Mouse (Mus musculus): ENCODE data around the gene Tubgcp5. TPM values are rescaled to one million over a fixed set of nuclear protein-coding genes. Genes with fewer than 3 reads are reported as not detected.

The Tubgcp5 gene
- polyA plus RNA-seq, 1 experiment = 6.9 TPM

DNA sequence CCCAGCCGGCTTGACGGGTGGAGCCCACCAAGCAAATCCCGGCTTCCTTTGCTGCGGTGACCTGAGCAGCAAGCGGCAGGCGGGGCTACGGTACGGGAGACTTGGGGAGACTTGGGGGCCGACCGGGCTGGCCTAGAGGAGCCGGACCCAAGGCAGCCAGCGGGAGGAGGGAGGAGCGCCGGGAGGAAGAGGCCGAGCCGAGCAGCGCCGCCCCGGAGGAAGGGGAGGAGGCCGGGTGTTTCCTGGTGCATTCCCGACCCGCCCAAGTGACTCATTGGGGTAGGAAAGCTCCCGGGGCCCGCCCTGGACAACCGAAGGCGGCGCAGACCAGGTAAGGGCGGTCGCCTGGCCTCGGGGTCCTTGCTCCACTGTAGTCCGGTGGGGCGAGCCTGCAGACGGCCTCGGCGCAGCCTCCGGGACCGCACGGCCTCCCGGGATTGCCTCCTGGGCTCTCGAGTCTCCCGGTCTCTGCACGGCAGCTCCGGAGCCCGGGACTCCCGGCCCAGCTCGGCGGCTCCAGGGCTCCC lies 48.1 kb downstream of the Tubgcp5 start:
- under 1% methylated on average over 46 of the region's 47 CpGs for WGBS
- H3K4me1 ChIP-seq (ENCODE audit: control insufficient read depth, insufficient read depth, low read length) = no peaks in the 10 kb centered on the region; the same call in 1 of the 2 replicates
- peak overlapping the region; percentile 55 for H3K4me3 ChIP-seq (replicated peaks; ENCODE audit: control insufficient read depth, low read depth, low read length)
- peak; percentile 30; the same call in 1 of the 2 replicates for TF ChIP-seq POLR2A (IDR thresholded peaks at IDR 0.05; ENCODE audit: borderline replicate concordance, control insufficient read depth, low read depth, low read length)
- no peak for TF ChIP-seq CTCF (IDR thresholded peaks at IDR 0.05; ENCODE audit: control insufficient read depth, insufficient read depth, low read length)
- H3K27ac ChIP-seq (ENCODE audit: control insufficient read depth, insufficient read depth, low read depth, low read length, poor library complexity) = peak overlapping the region; percentile 7; the same call in 1 of the 2 replicates

DNA sequence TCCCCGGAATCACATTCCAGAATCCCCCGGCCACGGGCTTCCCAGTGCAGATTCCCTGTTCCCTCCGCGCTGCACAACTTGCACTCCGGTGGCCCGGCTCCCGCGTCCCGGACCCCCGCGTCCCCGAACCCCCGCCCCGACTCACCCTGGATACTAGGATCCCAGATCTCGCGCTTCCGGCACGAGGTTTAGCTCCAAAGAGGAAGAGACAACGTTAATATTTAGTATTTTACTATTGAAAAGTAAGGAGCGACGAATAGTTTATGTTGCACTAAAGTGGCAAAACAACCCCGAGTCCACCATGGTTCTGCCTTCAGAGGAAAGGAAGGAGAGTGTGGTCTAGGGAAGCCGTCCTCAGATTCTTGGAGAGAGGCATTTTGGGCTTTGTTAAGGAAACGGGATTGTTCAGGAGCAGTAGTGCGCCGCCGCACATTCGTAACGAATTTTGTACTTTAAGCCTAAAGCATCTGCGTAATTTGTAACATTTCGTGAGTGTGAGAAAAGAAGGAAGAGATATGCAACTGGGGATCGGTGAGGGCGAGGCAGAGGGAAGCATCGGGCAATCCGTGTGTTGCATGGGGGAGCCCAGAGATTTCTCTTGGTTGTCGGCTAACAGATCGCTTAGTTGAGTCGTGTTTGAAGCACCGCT lies 48.7 kb downstream of the Tubgcp5 start:
- under 1% methylated on average over 40 of the region's 40 CpGs for WGBS
- Histone ChIP-seq H3K27ac (ENCODE audit: control insufficient read depth, insufficient read depth, low read depth, low read length, poor library complexity) (peak overlapping the region; percentile 7; the same call in 1 of the 2 replicates), H3K4me1 (ENCODE audit: control insufficient read depth, insufficient read depth, low read length) (no peaks in the 10 kb centered on the region; the same call in 1 of the 2 replicates)

DNA sequence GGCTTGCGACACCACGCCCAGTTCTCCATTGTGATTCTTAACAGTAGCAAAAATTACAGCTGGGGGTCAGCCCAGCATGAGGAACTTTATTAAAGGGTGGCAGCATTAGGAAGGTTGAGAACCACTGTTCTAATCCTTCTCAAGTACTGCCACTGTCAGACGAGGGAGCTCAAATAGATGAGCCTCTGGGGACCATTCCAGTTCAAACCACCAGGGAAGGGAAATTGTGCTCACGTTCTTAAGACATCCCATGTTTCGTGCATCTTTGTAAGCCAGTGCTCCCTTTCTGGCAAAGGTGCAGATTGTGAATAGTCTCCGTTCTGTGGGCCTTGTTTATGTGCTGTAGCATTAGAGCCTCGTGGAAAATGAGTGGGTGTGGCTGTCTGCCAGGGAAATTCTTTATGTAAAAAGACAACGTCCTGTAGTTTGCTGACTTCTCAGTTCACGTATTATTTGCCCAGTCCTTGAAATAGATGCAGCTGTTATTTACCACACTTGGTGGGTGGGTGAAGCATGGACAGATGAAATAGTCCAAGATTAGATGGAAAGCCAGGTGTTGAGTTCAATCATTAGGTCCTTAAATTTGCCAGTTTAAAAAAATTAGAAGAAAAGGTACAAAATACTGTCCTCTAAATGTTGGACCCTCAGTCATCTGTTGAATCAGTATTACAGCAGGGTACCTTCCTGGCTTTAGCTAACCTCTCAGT lies 52.8 kb downstream of the Tubgcp5 start:
- WGBS = 69% methylated on average over 9 of the region's 9 CpGs
- TF ChIP-seq POLR2A (IDR thresholded peaks at IDR 0.05; ENCODE audit: borderline replicate concordance, control insufficient read depth, low read depth, low read length) (no peak), CTCF (IDR thresholded peaks at IDR 0.05; ENCODE audit: control insufficient read depth, insufficient read depth, low read length) (no peak)
- Histone ChIP-seq H3K4me3 (replicated peaks; ENCODE audit: control insufficient read depth, low read depth, low read length) (no peak overlapping the region), H3K27ac (ENCODE audit: control insufficient read depth, insufficient read depth, low read depth, low read length, poor library complexity) (no peak overlapping the region), H3K4me1 (ENCODE audit: control insufficient read depth, insufficient read depth, low read length) (no peaks in the 10 kb centered on the region; the same call in 1 of the 2 replicates)

More for the DNA sequence above, 48.7 kb downstream of the Tubgcp5 start:
- peak overlapping the region; percentile 55 for H3K4me3 ChIP-seq (replicated peaks; ENCODE audit: control insufficient read depth, low read depth, low read length)
- TF ChIP-seq CTCF (IDR thresholded peaks at IDR 0.05; ENCODE audit: control insufficient read depth, insufficient read depth, low read length) (no peak), POLR2A (IDR thresholded peaks at IDR 0.05; ENCODE audit: borderline replicate concordance, control insufficient read depth, low read depth, low read length) (no peak)

DNA sequence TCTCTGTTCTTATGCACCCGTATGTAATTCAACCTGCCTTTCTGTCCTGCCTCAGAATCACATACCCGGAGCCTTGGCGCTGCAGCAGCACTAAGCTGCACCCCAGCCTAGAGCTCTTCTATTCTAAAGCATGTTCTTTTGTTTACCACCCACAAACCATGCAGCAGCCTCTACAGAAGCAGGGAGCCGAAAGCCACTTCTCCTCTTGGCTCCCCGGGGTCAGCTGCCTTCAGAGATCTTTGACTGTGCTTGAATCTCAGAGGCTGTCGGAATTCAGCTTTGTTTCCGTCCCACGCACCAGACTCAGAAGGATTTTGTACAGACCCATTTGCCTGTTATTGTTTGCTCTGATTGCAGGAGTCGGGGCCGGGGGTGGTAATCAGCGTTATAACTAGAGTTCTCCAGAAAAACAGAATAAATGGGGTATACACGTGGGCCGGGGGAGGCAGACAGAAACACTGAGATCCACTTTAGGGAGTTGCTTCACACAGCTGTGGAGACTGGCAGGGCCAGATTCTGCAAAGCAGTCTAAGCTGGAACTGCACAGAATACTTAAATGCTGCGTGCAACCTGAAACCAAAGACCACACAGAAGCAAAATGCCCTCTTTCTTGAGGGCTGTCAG lies 56.1 kb downstream of the Tubgcp5 start:
- H3K4me3 ChIP-seq (replicated peaks; ENCODE audit: control insufficient read depth, low read depth, low read length) = no peak overlapping the region
- H3K4me1 ChIP-seq (ENCODE audit: control insufficient read depth, insufficient read depth, low read length) = no peaks in the 10 kb centered on the region; the same call in 1 of the 2 replicates
- no peak for TF ChIP-seq CTCF (IDR thresholded peaks at IDR 0.05; ENCODE audit: control insufficient read depth, insufficient read depth, low read length)
- no peak for TF ChIP-seq POLR2A (IDR thresholded peaks at IDR 0.05; ENCODE audit: borderline replicate concordance, control insufficient read depth, low read depth, low read length)
- H3K27ac ChIP-seq (ENCODE audit: control insufficient read depth, insufficient read depth, low read depth, low read length, poor library complexity) = no peak overlapping the region
- WGBS = 84% methylated on average over 14 of the region's 14 CpGs

DNA sequence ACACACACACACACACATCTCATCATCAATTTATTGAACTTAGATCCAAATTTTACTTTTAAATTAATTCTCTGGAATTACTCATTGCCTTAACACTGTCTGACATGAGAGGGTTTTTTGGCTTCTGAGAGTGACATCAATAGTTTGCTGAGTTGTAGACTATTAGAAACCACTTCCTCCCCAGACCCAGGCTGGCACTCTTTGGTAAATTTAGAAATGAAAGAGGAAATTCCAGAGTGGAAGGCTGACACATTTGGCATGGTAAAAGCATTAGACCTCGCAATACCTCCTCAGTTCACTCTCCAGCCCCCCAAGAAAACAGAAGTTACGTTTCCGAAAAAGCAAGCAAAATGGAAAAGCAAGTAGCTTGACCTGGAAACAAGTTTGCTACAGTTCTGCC lies 58.8 kb downstream of the Tubgcp5 start:
- H3K4me3 ChIP-seq (replicated peaks; ENCODE audit: control insufficient read depth, low read depth, low read length) = no peak overlapping the region
- H3K4me1 ChIP-seq (ENCODE audit: control insufficient read depth, insufficient read depth, low read length) = peaks cover 2% of the 10 kb centered on the region
- 10% methylated on average over 3 of the region's 3 CpGs for WGBS
- TF ChIP-seq CTCF (IDR thresholded peaks at IDR 0.05; ENCODE audit: control insufficient read depth, insufficient read depth, low read length) = no peak
- TF ChIP-seq POLR2A (IDR thresholded peaks at IDR 0.05; ENCODE audit: borderline replicate concordance, control insufficient read depth, low read depth, low read length) = no peak
- no peak overlapping the region; the same call in 1 of the 2 replicates for H3K27ac ChIP-seq (ENCODE audit: control insufficient read depth, insufficient read depth, low read depth, low read length, poor library complexity)

DNA sequence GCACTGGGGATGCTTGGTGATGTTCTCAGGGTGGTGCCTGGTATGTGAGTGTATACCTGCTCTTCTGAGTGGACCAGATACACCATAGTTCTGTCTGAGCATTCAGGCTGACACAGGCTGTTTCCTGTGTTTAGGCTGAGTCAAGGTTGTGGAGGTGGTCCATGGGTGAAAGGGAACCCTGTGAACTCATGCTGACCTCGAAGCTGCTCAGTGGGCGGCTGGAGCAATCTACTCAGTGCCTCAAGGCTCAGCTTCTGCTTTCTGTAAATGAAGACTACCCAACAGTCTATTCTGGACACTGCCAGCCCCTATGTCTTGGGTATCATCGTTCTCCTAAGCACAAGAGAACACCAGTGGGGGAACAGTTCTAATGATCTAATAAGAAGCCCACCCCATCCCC lies 61.6 kb downstream of the Tubgcp5 start:
- no peak overlapping the region for H3K4me3 ChIP-seq (replicated peaks; ENCODE audit: control insufficient read depth, low read depth, low read length)
- H3K27ac ChIP-seq (ENCODE audit: control insufficient read depth, insufficient read depth, low read depth, low read length, poor library complexity) = no peak overlapping the region
- TF ChIP-seq POLR2A (IDR thresholded peaks at IDR 0.05; ENCODE audit: borderline replicate concordance, control insufficient read depth, low read depth, low read length) (no peak), CTCF (IDR thresholded peaks at IDR 0.05; ENCODE audit: control insufficient read depth, insufficient read depth, low read length) (no peak)
- 18% methylated on average over 3 of the region's 3 CpGs for WGBS
- peaks cover 2% of the 10 kb centered on the region for H3K4me1 ChIP-seq (ENCODE audit: control insufficient read depth, insufficient read depth, low read length)

DNA sequence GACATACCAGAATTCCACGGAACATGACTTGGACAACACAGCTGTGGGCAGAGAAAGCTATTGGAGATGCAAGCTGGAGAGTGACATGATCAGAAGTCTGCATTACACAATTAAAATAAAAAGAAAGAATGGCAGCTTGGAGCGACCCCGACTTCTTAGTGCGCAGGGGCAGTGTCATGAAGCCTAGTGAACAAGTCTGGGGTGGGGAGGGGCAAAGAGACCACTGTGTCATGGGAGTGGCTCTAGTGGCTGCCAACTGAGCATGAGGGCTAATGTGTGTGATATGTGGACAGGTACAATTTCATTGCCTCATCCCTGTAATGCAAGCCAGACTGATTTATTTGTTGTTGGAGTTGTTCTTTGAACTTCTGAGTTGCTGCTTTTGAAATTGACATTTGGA lies 62.8 kb downstream of the Tubgcp5 start:
- no peak for TF ChIP-seq CTCF (IDR thresholded peaks at IDR 0.05; ENCODE audit: control insufficient read depth, insufficient read depth, low read length)
- TF ChIP-seq POLR2A (IDR thresholded peaks at IDR 0.05; ENCODE audit: borderline replicate concordance, control insufficient read depth, low read depth, low read length) = no peak
- Histone ChIP-seq H3K4me3 (replicated peaks; ENCODE audit: control insufficient read depth, low read depth, low read length) (no peak overlapping the region), H3K4me1 (ENCODE audit: control insufficient read depth, insufficient read depth, low read length) (peaks cover 2% of the 10 kb centered on the region), H3K27ac (ENCODE audit: control insufficient read depth, insufficient read depth, low read depth, low read length, poor library complexity) (no peak overlapping the region)
- WGBS = 85% methylated on average over 4 of the region's 4 CpGs

DNA sequence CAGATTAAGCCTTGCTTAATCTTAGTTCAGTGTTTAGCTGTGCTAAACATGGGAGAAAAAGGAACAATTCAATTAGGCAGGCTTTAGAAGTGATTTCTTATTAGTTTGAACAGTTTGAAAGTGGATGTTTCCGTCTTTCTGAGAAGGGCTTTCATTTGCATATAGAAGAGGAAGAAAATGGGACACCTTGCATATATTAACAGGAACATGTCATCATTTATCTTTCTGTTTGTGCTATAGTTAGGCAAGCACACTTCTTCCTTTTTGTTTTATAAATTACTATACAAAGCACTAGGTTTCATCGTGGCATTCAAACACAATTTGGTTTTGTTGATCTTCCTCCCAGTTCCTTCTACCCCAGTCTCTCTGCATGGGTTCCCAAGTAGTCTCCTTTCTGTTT lies 63.8 kb downstream of the Tubgcp5 start:
- WGBS = 10% methylated on average over 2 of the region's 2 CpGs
- Histone ChIP-seq H3K4me3 (replicated peaks; ENCODE audit: control insufficient read depth, low read depth, low read length) (no peak overlapping the region), H3K4me1 (ENCODE audit: control insufficient read depth, insufficient read depth, low read length) (peaks cover 2% of the 10 kb centered on the region), H3K27ac (ENCODE audit: control insufficient read depth, insufficient read depth, low read depth, low read length, poor library complexity) (no peak overlapping the region)
- TF ChIP-seq POLR2A (IDR thresholded peaks at IDR 0.05; ENCODE audit: borderline replicate concordance, control insufficient read depth, low read depth, low read length) = no peak
- TF ChIP-seq CTCF (IDR thresholded peaks at IDR 0.05; ENCODE audit: control insufficient read depth, insufficient read depth, low read length) = no peak

All from bone marrow, adult 2 months (tissue).